Mouse (Mus musculus) liver, postnatal 0 days (tissue): ENCODE results near the gene Mapk1. TPM values are rescaled to one million over a fixed set of nuclear protein-coding genes. Genes with fewer than 3 reads are reported as not detected.

ENCODE experiments used
- ATAC-seq: fragments of 200-750 bp; cut with Nextera tagmentation; 2 replicates; pipeline ENCODE4 v1.8.0; 2017; ENCODE audit warnings: mild to moderate bottlenecking, moderate library complexity
- DNase-seq: peaks from one replicate; pipeline ENCODE4 v3.0.0-alpha.2; 2016
- H3K27ac ChIP-seq: fragments of 300-500 bp; sonication (generic); 2 replicates; pipeline ENCODE4 v1.5.1; 2014; ENCODE audit warnings: antibody characterized with exemption, moderate library complexity, mild to moderate bottlenecking, low read depth
- H3K27me3 ChIP-seq: fragments of 300-500 bp; sonication (generic); 2 replicates; pipeline ENCODE4 v1.6.1; 2014; ENCODE audit warnings: low read length, control low read depth, mixed read lengths; ENCODE audit not compliant: insufficient read depth
- H3K36me3 ChIP-seq: fragments of 300-500 bp; sonication (generic); replicated peaks from 2 replicates; pipeline ENCODE4 v1.6.1; 2014; ENCODE audit warnings: mild to moderate bottlenecking, control low read depth, low read length, moderate library complexity, mixed read lengths; ENCODE audit not compliant: insufficient read depth
- H3K4me1 ChIP-seq: fragments of 300-500 bp; sonication (generic); 2 replicates; pipeline ENCODE4 v1.6.1; 2014; ENCODE audit warnings: antibody characterized with exemption, mild to moderate bottlenecking, control low read depth; ENCODE audit not compliant: insufficient read depth
- H3K4me2 ChIP-seq: fragments of 300-500 bp; sonication (generic); 2 replicates; pipeline ENCODE4 v1.6.1; 2014; ENCODE audit warnings: low read depth, mild to moderate bottlenecking, low read length, moderate library complexity, mixed read lengths
- H3K4me3 ChIP-seq: fragments of 300-500 bp; sonication (generic); 2 replicates; pipeline ENCODE4 v1.5.1; 2014; ENCODE audit warnings: low read depth, low read length
- H3K9ac ChIP-seq: fragments of 300-500 bp; sonication (generic); replicated peaks from 2 replicates; pipeline ENCODE4 v1.6.1; 2014; ENCODE audit warnings: mild to moderate bottlenecking, moderate library complexity
- H3K9me3 ChIP-seq: fragments of 300-500 bp; sonication (generic); 2 replicates; pipeline ENCODE4 v1.6.1; 2016; ENCODE audit warnings: mild to moderate bottlenecking, control low read depth, low read length, mixed read lengths
- CTCF ChIP-seq: sonication (generic); IDR thresholded peaks from 2 replicates; pipeline ENCODE4 v1.5.1; 2016; ENCODE audit warnings: antibody characterized with exemption, low read depth
- EP300 ChIP-seq: IDR thresholded peaks from 2 replicates; pipeline ENCODE4 v1.6.1; 2016; ENCODE audit warnings: antibody characterized with exemption, low read depth, mild to moderate bottlenecking
- WGBS: fragments of 180-500 bp; shearing (Covaris S2); extraction: QIAGEN DNeasy Blood & Tissue Kit; methylation state at CpG from one replicate; pipeline ENCODE4 v1.1.7; 2014; ENCODE audit not compliant: insufficient replicate concordance; 5-methylcytosine and 5-hydroxymethylcytosine counted together
- polyA plus RNA-seq: library from polyadenylated mRNA; unstranded; fragments of >200 nt; fragmentation: Nextera tagmentation; extraction: Ambion mirVana; gene quantifications from 2 replicates; pipeline ENCODE4 v1.2.1, GENCODE M21; 2015

The Mapk1 gene
- polyA plus RNA-seq, 1 experiment from 2014 or later, result 56.8 TPM

DNA sequence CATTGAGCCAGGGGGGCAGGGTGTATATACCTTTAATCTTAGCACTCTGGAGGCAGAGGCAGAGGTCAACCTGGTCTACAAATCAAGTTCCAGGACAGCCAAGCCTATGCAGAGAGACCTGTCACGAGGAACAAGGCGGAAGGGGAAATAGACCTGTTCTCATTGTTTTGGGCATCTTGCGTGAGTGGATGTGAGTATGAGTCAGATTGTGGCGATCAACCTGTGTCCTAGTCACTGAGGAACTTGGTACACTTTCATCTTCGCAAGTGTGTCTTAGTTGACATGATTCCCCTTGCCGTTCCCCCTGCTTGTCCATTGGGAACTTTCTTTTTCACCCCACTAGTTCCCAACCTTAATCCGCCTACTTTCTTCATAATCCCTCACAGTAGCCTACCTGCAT lies 26.9 kb downstream of the Mapk1 start:
- H3K9ac ChIP-seq, result no peak overlapping the region
- no peak overlapping the region for H3K27ac ChIP-seq
- ATAC-seq (no peak), DNase-seq (no peak)
- peaks cover 5% of the 10 kb centered on the region; the same call in 1 of the 2 replicates for H3K36me3 ChIP-seq
- H3K4me1 ChIP-seq, result peaks cover 6% of the 10 kb centered on the region; the same call in 1 of the 2 replicates
- no peaks in the 10 kb centered on the region for H3K27me3 ChIP-seq
- H3K4me2 ChIP-seq, result no peak overlapping the region
- H3K4me3 ChIP-seq, result no peak overlapping the region
- 83% methylated on average over 7 of the region's 7 CpGs for WGBS
- no peaks in the 10 kb centered on the region for H3K9me3 ChIP-seq
- no peak for TF ChIP-seq CTCF
- TF ChIP-seq EP300, result no peak

- peaks cover 6% of the 10 kb centered on the region; the same call in 1 of the 2 replicates for H3K36me3 ChIP-seq
- DNase-seq (no peak), ATAC-seq (no peak)
- peaks cover 6% of the 10 kb centered on the region; the same call in 1 of the 2 replicates for H3K4me1 ChIP-seq
- TF ChIP-seq EP300 (no peak), CTCF (no peak)
- no peak overlapping the region for H3K9ac ChIP-seq
- 84% methylated on average over 1 of the region's 1 CpGs for WGBS
- no peak overlapping the region for H3K27ac ChIP-seq
- no peak overlapping the region for H3K4me3 ChIP-seq
- no peaks in the 10 kb centered on the region for H3K9me3 ChIP-seq
- no peak overlapping the region for H3K4me2 ChIP-seq
- no peaks in the 10 kb centered on the region for H3K27me3 ChIP-seq
Measured at GRCm38 (mm10) chr16:17012583-17012982, 29.4 kb downstream of the Mapk1 start.

GRCm38 (mm10) chr16:17015111-17015852 lies 32.1 kb downstream of the Mapk1 start:
- no peak for ATAC-seq
- TF ChIP-seq CTCF (no peak), EP300 (no peak)
- H3K27me3 ChIP-seq, result no peaks in the 10 kb centered on the region
- H3K4me1 ChIP-seq, result peaks cover 6% of the 10 kb centered on the region; the same call in 1 of the 2 replicates
- no peak overlapping the region for H3K27ac ChIP-seq
- peaks cover 27% of the 10 kb centered on the region for H3K36me3 ChIP-seq
- no peak for DNase-seq
- no peaks in the 10 kb centered on the region for H3K9me3 ChIP-seq
- no peak overlapping the region for H3K9ac ChIP-seq
- H3K4me3 ChIP-seq, result no peak overlapping the region
- H3K4me2 ChIP-seq, result no peak overlapping the region
- 76% methylated on average over 4 of the region's 4 CpGs for WGBS

GRCm38 (mm10) chr16:17015853-17016230 lies 32.7 kb downstream of the Mapk1 start:
- WGBS, result 86% methylated on average over 3 of the region's 3 CpGs
- Histone ChIP-seq H3K9ac (no peak overlapping the region), H3K27me3 (no peaks in the 10 kb centered on the region), H3K4me1 (peaks cover 6% of the 10 kb centered on the region; the same call in 1 of the 2 replicates), H3K4me3 (no peak overlapping the region), H3K9me3 (no peaks in the 10 kb centered on the region), H3K4me2 (no peak overlapping the region), H3K27ac (no peak overlapping the region), H3K36me3 (peaks cover 27% of the 10 kb centered on the region)
- TF ChIP-seq CTCF, result no peak
- ATAC-seq (no peak), DNase-seq (no peak)

- WGBS, result 81% methylated on average over 6 of the region's 6 CpGs
- H3K9ac ChIP-seq, result no peak overlapping the region
- ATAC-seq (no peak), DNase-seq (no peak)
- H3K4me1 ChIP-seq, result no peaks in the 10 kb centered on the region
- TF ChIP-seq EP300 (no peak), CTCF (no peak)
- H3K27me3 ChIP-seq, result no peaks in the 10 kb centered on the region
- H3K9me3 ChIP-seq, result no peaks in the 10 kb centered on the region
- peaks cover 46% of the 10 kb centered on the region for H3K36me3 ChIP-seq
- no peak overlapping the region for H3K27ac ChIP-seq
- H3K4me3 ChIP-seq, result no peak overlapping the region
- H3K4me2 ChIP-seq, result no peak overlapping the region
Measured at GRCm38 (mm10) chr16:17018071-17018470, 34.9 kb downstream of the Mapk1 start.

- 91% methylated on average over 3 of the region's 3 CpGs for WGBS
- Histone ChIP-seq H3K4me2 (no peak overlapping the region), H3K27me3 (no peaks in the 10 kb centered on the region), H3K4me3 (no peak overlapping the region), H3K27ac (no peak overlapping the region), H3K36me3 (peaks cover 62% of the 10 kb centered on the region), H3K9me3 (no peaks in the 10 kb centered on the region), H3K9ac (no peak overlapping the region), H3K4me1 (no peaks in the 10 kb centered on the region)
- no peak for TF ChIP-seq EP300
- no peak for TF ChIP-seq CTCF
- ATAC-seq, result no peak
- no peak for DNase-seq
Measured at GRCm38 (mm10) chr16:17024469-17025148, 41.4 kb downstream of the Mapk1 start.
